Mouse (Mus musculus) forebrain, embryonic 15.5 days (tissue): ENCODE measurements around the gene Eef1akmt1. TPM values are rescaled to one million over a fixed set of nuclear protein-coding genes. Genes with fewer than 3 reads are reported as not detected.

Experiments used
- ATAC-seq: fragments of 200-750 bp; cut with Nextera tagmentation; replicated peaks from 2 replicates; pipeline ENCODE4 v1.8.0; 2017; ENCODE audit warnings: mild to moderate bottlenecking, moderate TSS enrichment, moderate library complexity
- H3K27ac ChIP-seq: fragments of 300-500 bp; sonication (generic); replicated peaks from 2 replicates; pipeline ENCODE4 v1.5.1; 2015; ENCODE audit warnings: mild to moderate bottlenecking, inconsistent platforms
- H3K27me3 ChIP-seq: fragments of 300-500 bp; sonication (generic); 2 replicates; pipeline ENCODE4 v1.6.1; 2015; ENCODE audit warnings: inconsistent platforms
- H3K36me3 ChIP-seq: fragments of 300-500 bp; sonication (generic); 2 replicates; pipeline ENCODE4 v1.6.1; 2015; ENCODE audit warnings: mild to moderate bottlenecking, inconsistent platforms
- H3K4me1 ChIP-seq: fragments of 300-500 bp; sonication (generic); 2 replicates; pipeline ENCODE4 v1.6.1; 2015; ENCODE audit warnings: inconsistent platforms
- H3K4me2 ChIP-seq: fragments of 300-500 bp; sonication (generic); replicated peaks from 2 replicates; pipeline ENCODE4 v1.6.1; 2015; ENCODE audit warnings: mild to moderate bottlenecking, inconsistent platforms
- H3K4me3 ChIP-seq: fragments of 300-500 bp; sonication (generic); 2 replicates; pipeline ENCODE4 v1.5.1; 2015; ENCODE audit warnings: mild to moderate bottlenecking, inconsistent platforms
- H3K9ac ChIP-seq: fragments of 300-500 bp; sonication (generic); replicated peaks from 2 replicates; pipeline ENCODE4 v1.6.1; 2015; ENCODE audit warnings: mild to moderate bottlenecking, inconsistent platforms
- H3K9me3 ChIP-seq: fragments of 300-500 bp; sonication (generic); 2 replicates; pipeline ENCODE4 v1.6.1; 2016; ENCODE audit warnings: inconsistent platforms
- WGBS: fragments of 180-500 bp; shearing (Covaris S2); methylation state at CpG from one replicate; pipeline ENCODE4 v1.1.7; 2015; ENCODE audit warnings: mixed read lengths; 5-methylcytosine and 5-hydroxymethylcytosine counted together
- polyA plus RNA-seq: library from polyadenylated mRNA; unstranded; fragments of >200 nt; fragmentation: Nextera tagmentation; extraction: Ambion mirVana; gene quantifications from 2 replicates; pipeline ENCODE4 v1.2.1, GENCODE M21; 2015

The Eef1akmt1 gene
- polyA plus RNA-seq, 1 experiment from 2014 or later, result 87.1 TPM

DNA sequence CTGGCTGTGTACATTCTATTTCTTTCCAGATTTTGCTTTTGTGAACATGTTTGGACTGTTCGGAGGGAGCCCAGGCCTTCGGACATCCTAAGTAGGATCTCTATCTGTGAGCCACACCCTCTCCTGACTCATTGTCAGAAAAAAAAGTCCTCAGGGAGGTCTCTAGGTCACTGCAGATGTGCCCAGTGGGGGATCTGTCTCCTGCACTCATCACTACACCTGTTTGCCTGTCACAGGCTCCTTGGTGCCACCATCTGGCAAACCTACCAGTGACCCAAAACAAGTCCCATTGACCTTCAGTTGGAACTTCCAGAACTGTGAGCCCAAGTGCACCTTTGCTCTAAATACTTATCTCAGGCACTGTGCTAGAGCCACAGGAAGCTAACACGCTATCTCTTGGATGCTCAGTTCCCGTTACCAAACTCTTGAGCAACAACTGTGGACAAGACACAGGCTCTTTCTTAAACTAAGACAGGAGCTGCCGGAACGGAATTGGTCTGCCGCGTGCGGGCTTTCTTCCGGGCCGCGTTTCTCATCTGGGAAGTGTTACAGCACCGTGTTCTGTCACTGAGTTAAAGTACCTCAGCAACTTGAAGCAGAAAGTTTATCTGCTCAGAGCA is 27.9 kb downstream of the Eef1akmt1 start:
- H3K4me1 ChIP-seq, result no peaks in the 10 kb centered on the region
- no peaks in the 10 kb centered on the region for H3K27me3 ChIP-seq
- H3K9ac ChIP-seq, result no peak overlapping the region
- no peak overlapping the region for H3K4me3 ChIP-seq
- WGBS, result 93% methylated on average over 13 of the region's 13 CpGs
- no peaks in the 10 kb centered on the region for H3K9me3 ChIP-seq
- ATAC-seq, result no peak
- no peak overlapping the region for H3K27ac ChIP-seq
- H3K4me2 ChIP-seq, result no peak overlapping the region
- no peaks in the 10 kb centered on the region for H3K36me3 ChIP-seq

DNA sequence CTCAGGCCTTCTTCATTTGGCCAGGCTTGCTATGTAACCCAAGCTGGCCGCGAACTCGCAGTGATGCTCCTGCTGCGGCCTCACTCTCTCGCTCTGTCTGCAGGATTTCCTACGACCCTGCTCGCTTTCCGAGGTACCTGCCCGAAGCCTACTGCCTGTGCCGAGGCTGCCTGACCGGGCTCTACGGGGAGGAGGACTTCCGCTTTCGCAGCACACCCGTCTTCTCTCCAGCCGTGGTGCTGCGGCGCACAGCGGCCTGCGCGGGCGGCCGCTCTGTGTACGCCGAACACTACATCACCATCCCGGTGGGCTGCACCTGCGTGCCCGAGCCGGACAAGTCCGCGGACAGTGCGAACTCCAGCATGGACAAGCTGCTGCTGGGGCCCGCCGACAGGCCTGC is 29.2 kb downstream of the Eef1akmt1 start:
- peaks cover 9% of the 10 kb centered on the region for H3K4me1 ChIP-seq
- no peak overlapping the region for H3K4me3 ChIP-seq
- no peaks in the 10 kb centered on the region for H3K36me3 ChIP-seq
- no peaks in the 10 kb centered on the region for H3K27me3 ChIP-seq
- no peaks in the 10 kb centered on the region for H3K9me3 ChIP-seq
- H3K27ac ChIP-seq, result no peak overlapping the region
- no peak for ATAC-seq
- 33% methylated on average over 34 of the region's 34 CpGs for WGBS
- H3K9ac ChIP-seq, result no peak overlapping the region
- H3K4me2 ChIP-seq, result 0 out of 2 replicates have a peak overlapping the region, but pooled peaks have one; percentile 8

DNA sequence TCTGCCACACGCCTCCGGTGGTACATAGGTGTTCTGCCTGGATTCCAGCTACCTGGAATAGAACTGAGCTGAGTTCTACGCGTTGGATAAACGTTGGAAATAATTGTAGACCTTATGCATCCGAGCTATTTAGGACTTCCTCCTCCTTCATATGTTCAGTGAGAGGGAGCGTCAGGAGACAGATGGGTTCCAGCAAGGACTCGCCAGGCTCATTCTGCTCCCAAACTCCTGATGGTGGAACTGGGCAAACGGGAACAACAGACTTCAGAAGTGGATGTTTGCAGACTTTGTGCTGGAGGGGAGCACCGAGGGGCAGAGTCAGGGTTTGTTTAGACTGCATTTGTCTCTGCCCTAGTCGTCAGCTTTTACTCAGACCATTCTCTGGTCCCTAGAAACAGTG is 30.7 kb downstream of the Eef1akmt1 start:
- no peak overlapping the region for H3K4me3 ChIP-seq
- no peaks in the 10 kb centered on the region for H3K36me3 ChIP-seq
- no peak overlapping the region for H3K4me2 ChIP-seq
- no peaks in the 10 kb centered on the region for H3K9me3 ChIP-seq
- H3K9ac ChIP-seq, result no peak overlapping the region
- H3K4me1 ChIP-seq, result peaks cover 22% of the 10 kb centered on the region
- H3K27ac ChIP-seq, result no peak overlapping the region
- ATAC-seq, result no peak
- WGBS, result 82% methylated on average over 11 of the region's 11 CpGs
- no peaks in the 10 kb centered on the region for H3K27me3 ChIP-seq

DNA sequence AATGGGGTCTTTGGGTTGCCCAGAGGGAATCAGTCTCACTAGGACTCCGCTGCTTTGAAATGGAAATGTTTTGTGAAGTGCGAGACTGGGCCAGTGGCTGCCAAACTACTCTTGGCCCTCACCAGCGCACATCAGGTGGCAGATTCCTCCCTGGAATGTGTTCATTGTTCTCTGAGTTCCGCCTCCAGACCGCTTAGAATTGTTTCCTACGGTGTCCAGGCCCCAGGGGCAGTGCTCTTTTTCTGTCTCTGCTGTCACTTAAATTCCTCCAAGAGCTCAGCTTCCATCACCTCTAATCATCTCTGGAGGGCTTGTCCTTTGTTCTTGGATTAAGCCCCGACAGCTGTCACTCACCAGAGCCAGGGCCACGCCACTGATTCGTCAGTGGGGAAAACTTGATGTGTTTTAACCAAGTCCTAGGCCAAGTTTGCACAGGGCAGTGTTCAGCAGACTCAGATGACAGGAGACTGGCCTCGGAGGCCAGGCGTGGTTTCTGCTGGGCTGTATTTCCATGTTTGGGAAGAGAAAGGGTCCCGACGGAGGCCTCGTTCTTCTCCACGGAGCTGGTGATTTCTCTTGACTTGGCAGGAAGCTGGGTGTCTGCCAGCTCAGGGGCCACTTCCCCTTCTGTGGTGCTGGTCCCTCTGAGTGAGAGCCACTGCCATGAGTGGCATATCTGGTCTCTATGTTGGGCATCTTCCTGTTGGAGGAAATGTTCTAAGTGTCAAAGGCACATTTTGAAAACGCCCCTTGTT is 34.0 kb downstream of the Eef1akmt1 start:
- no peak overlapping the region for H3K9ac ChIP-seq
- no peaks in the 10 kb centered on the region for H3K9me3 ChIP-seq
- H3K4me3 ChIP-seq, result no peak overlapping the region
- peaks cover 42% of the 10 kb centered on the region for H3K4me1 ChIP-seq
- H3K4me2 ChIP-seq, result no peak overlapping the region
- no peaks in the 10 kb centered on the region for H3K36me3 ChIP-seq
- WGBS, result 7% methylated on average over 16 of the region's 16 CpGs
- no peaks in the 10 kb centered on the region for H3K27me3 ChIP-seq
- peak overlapping the region; percentile 12; the same call in 1 of the 2 replicates for H3K27ac ChIP-seq
- peak; percentile 9; the same call in 1 of the 2 replicates for ATAC-seq

DNA sequence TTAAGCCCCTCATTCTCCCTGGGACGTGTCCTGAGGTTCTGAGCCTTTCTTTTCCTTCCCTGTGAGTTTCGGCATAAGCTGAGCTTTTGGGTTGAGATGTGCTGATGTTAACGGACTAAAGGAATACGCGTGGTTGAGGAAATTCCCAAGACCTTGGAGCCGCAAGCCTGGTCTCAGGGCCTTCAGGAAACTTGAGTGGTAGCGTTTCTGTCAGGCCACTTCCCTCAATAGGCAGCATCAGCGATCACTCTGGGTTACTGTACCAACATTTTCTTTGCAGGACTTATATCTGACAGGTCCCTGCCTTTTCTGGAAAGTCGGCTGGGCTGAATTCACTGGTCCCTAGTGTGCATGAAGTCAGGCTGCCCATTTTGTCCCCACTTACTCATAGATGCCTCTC is 34.6 kb downstream of the Eef1akmt1 start:
- H3K9me3 ChIP-seq, result no peaks in the 10 kb centered on the region
- H3K27ac ChIP-seq, result peak overlapping the region; percentile 12; the same call in 1 of the 2 replicates
- ATAC-seq, result no peak
- no peak overlapping the region for H3K9ac ChIP-seq
- no peak overlapping the region for H3K4me3 ChIP-seq
- H3K4me2 ChIP-seq, result no peak overlapping the region
- WGBS, result 35% methylated on average over 9 of the region's 9 CpGs
- peaks cover 42% of the 10 kb centered on the region for H3K4me1 ChIP-seq
- H3K36me3 ChIP-seq, result no peaks in the 10 kb centered on the region
- no peaks in the 10 kb centered on the region for H3K27me3 ChIP-seq

DNA sequence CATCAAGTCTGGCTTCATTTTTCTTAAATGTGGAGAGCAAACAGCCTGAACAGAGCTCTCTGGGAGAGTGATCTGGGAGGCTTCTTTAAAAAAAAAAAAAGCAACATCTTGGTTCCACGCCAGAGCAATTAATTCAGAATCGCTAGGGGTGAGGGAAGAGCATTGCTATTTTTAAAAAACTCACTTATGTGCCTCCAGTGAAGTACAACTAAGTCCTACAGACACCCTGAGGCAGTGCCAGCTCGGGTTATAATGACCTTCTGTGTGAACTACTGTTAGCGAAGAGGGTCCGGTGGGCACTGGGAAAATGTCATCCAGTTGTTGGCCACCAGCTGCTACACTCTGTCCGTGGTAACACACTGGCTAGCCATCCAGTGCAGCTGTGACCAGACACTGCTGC is 35.8 kb downstream of the Eef1akmt1 start:
- no peak overlapping the region for H3K4me2 ChIP-seq
- no peaks in the 10 kb centered on the region for H3K9me3 ChIP-seq
- no peaks in the 10 kb centered on the region for H3K36me3 ChIP-seq
- no peak overlapping the region for H3K4me3 ChIP-seq
- H3K27ac ChIP-seq, result 0 out of 2 replicates have a peak overlapping the region, but pooled peaks have one; percentile 52
- H3K27me3 ChIP-seq, result no peaks in the 10 kb centered on the region
- no peak overlapping the region for H3K9ac ChIP-seq
- peaks cover 42% of the 10 kb centered on the region for H3K4me1 ChIP-seq
- WGBS, result 27% methylated on average over 6 of the region's 6 CpGs
- ATAC-seq, result peak; percentile 12; the same call in 1 of the 2 replicates

DNA sequence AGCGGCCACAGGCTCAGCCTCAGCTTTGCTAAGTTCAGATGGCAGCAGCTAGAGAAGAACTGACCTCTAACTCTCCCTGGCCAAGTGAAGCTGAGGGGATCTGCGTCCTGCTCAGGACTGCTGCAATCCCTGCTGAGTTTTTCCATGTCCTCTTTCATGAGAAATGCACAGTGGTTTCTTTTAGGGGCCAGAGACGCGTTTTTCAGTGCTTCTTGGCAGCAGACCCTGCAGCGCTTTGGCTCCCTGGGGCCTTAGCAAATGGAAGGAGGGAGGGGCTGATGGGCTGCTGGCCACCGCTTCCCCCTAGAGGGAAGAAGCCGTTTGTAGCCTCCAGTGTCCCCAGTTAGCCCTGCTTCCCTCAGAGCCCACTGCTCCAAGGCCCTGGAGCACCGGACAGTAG is 36.5 kb downstream of the Eef1akmt1 start:
- peak; percentile 49; the same call in 1 of the 2 replicates for ATAC-seq
- peaks cover 42% of the 10 kb centered on the region for H3K4me1 ChIP-seq
- no peaks in the 10 kb centered on the region for H3K27me3 ChIP-seq
- H3K9ac ChIP-seq, result no peak overlapping the region
- no peak overlapping the region for H3K4me2 ChIP-seq
- H3K36me3 ChIP-seq, result no peaks in the 10 kb centered on the region
- peak overlapping the region; percentile 52; the same call in 1 of the 2 replicates for H3K27ac ChIP-seq
- H3K4me3 ChIP-seq, result no peak overlapping the region
- 8% methylated on average over 8 of the region's 8 CpGs for WGBS
- no peaks in the 10 kb centered on the region for H3K9me3 ChIP-seq

DNA sequence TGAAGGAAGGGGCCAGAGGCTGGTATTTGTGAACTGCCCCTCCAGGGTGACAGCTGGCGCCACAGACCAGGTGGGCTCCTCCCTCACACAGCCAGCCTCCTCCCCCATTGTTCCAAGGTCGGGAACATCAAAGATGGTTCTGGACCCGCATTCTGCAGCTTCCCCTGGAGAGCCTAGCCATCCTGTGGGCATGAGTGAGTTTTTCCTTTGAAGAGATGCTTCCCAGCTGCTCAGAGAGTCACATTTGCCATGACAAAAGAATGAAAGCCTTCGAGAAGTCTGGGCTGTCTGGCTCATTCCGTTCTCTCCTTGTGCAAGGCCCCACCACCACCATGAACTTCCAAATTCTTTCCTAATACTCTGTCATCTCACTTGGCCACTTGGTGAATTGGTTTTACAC is 37.1 kb downstream of the Eef1akmt1 start:
- H3K4me2 ChIP-seq, result no peak overlapping the region
- H3K9me3 ChIP-seq, result no peaks in the 10 kb centered on the region
- H3K27me3 ChIP-seq, result no peaks in the 10 kb centered on the region
- no peaks in the 10 kb centered on the region for H3K36me3 ChIP-seq
- no peak overlapping the region; the same call in 1 of the 2 replicates for H3K27ac ChIP-seq
- no peak for ATAC-seq
- H3K4me3 ChIP-seq, result no peak overlapping the region
- peaks cover 44% of the 10 kb centered on the region for H3K4me1 ChIP-seq
- H3K9ac ChIP-seq, result no peak overlapping the region
- 13% methylated on average over 5 of the region's 5 CpGs for WGBS

DNA sequence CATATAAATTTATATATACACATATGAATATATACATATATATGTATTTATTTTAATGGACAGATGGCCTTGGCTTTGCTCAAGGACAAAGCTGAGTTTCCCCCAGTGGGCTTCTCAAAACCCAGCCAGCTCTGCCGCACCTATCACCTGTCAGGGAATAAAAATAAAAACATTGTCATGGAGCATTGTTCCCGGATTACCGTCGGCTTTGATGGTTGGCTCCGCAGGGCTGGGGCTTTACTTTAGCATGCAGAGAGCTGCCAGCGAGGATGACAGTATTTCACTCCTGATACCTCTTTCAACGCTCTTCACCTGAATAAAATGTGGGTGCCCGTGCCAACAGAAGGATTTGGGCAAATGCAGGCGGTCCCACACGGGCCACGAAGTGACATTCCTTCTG is 37.6 kb downstream of the Eef1akmt1 start:
- ATAC-seq, result no peak
- Histone ChIP-seq H3K36me3 (no peaks in the 10 kb centered on the region), H3K4me1 (peaks cover 44% of the 10 kb centered on the region), H3K4me2 (no peak overlapping the region), H3K27me3 (no peaks in the 10 kb centered on the region), H3K4me3 (no peak overlapping the region), H3K9me3 (no peaks in the 10 kb centered on the region), H3K9ac (no peak overlapping the region), H3K27ac (no peak overlapping the region)
- 20% methylated on average over 11 of the region's 11 CpGs for WGBS

DNA sequence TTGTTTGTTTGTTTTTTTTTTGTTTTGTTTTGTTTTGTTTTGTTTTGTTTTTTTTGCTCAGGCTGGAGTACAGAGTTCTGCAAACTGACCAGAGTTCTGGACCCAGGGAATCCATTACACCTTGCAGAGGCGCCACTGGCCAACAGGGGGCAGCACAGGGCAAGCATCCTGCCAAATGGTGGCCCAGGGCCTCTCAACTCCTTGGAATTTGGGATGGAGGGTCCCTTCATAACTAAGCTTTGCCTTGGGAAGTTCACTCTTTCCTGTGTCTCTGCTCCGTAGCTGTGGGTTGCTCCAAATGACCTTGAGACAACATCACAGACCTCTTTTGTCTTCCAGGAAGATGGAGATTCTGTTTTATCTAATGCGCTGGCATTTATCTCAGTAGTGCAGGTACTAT is 38.2 kb downstream of the Eef1akmt1 start:
- Histone ChIP-seq H3K4me3 (no peak overlapping the region), H3K36me3 (no peaks in the 10 kb centered on the region), H3K27ac (no peak overlapping the region), H3K27me3 (no peaks in the 10 kb centered on the region), H3K9ac (no peak overlapping the region), H3K4me2 (no peak overlapping the region), H3K4me1 (peaks cover 44% of the 10 kb centered on the region), H3K9me3 (no peaks in the 10 kb centered on the region)
- 43% methylated on average over 3 of the region's 3 CpGs for WGBS
- no peak for ATAC-seq

DNA sequence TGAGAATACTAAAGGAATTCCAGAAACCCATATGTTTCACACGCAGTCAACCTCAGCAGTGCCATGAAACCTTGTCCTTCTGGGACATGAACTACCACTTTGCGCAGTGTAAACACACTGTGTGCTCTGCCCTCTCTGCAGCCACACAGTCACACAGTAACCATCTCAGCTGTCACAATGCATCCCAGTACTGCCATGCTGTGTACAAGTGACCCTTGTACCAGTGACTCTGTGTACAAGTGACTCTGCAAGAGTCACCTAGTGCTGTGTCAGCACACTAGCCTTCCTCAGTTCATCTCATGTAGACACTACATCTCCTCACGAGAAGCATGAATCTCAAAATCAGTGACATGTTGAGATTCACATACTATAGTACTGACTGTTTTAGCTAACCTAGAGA is 38.8 kb downstream of the Eef1akmt1 start:
- Histone ChIP-seq H3K9me3 (no peaks in the 10 kb centered on the region), H3K4me3 (no peak overlapping the region), H3K27me3 (no peaks in the 10 kb centered on the region), H3K36me3 (no peaks in the 10 kb centered on the region), H3K4me2 (no peak overlapping the region), H3K27ac (no peak overlapping the region), H3K4me1 (peaks cover 39% of the 10 kb centered on the region), H3K9ac (no peak overlapping the region)
- no peak for ATAC-seq
- WGBS, result 94% methylated on average over 3 of the region's 3 CpGs

DNA sequence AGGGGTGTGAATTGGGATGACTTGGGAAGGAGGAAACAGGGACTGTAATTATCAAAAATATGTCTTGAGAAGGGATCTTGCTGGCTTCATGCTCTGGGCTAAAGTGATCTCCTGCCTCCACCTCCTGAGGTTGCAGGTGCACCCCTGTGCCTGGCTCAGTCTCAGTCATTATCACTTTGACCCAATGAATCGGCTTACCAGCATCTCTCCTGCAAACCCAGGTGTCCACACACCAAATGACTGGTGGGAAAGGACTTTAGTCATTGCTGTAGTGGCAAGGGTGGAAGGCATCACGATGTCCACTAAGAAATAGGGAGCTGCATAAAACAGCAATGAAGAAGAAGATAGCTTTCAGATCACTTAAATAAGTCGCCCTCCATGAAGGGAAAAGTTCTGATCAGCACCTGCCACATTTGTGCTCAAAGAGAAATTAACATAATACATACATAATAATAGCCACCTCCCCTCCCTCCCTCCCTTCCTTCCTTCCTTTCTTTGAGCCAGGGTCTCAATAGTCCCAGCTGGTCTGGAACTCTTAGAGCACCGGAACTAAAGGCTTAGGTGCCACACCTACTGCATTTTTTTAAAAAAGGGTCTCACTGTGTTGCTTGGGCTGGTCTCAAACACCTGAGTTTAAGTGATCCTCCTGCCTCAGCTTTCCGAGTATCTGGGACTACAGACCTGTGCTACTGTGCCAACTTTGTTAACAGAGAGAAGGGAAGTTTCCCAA is 41.5 kb downstream of the Eef1akmt1 start:
- Histone ChIP-seq H3K27ac (no peak overlapping the region), H3K4me3 (no peak overlapping the region), H3K36me3 (no peaks in the 10 kb centered on the region), H3K27me3 (no peaks in the 10 kb centered on the region), H3K4me2 (no peak overlapping the region), H3K4me1 (peaks cover 23% of the 10 kb centered on the region), H3K9ac (no peak overlapping the region), H3K9me3 (no peaks in the 10 kb centered on the region)
- WGBS, result 59% methylated on average over 5 of the region's 5 CpGs
- no peak for ATAC-seq
